Comparison of ENCODE assay signal across 18 mouse cellular contexts in genomic region chr6:54265384-54265783, GRCm38 (mm10).
DNase-seq lines count a peak whose midpoint lies in the region; TF ChIP-seq lines count a peak whose summit lies in the region.
"Had no signal": no experiment of that assay in that cellular context is flagged by ENCODE, and none has a peak within 500 bp of the region (broad histone marks: within the 10 kb centered on the region; RNA-seq: fewer than 3 reads in every experiment).

No protein-coding gene starts in this region.

- no peaks in the 10 kb centered on the region for H3K27me3 ChIP-seq in cerebellum, adult 2 months (ENCODE audit: control insufficient read depth, insufficient read depth, low read length)
- H3K27me3 ChIP-seq: embryonic facial prominence, embryonic 12.5 days; forebrain, embryonic 13.5 days; forebrain, embryonic 15.5 days had no signal

- WGBS in cerebellum, adult 2 months = 91% methylated on average over 6 of the region's 6 CpGs

- TF ChIP-seq CTCF in cerebellum, adult 2 months (IDR thresholded peaks at IDR 0.05; ENCODE audit: borderline replicate concordance, insufficient read depth, low read depth, low read length) = no peak
- TF ChIP-seq CTCF in layer of hippocampus, adult 2 months (conservative IDR thresholded peaks at IDR 0.05) = no peak

- H3K27ac ChIP-seq in cerebellum, adult 2 months (ENCODE audit: insufficient read depth, low read length) = 0 out of 2 replicates have a peak overlapping the region, but pooled peaks have one; percentile 7
- H3K27ac ChIP-seq in layer of hippocampus, adult 2 months = peak overlapping the region; percentile 72
- H3K27ac ChIP-seq: embryonic facial prominence, embryonic 10.5 days; embryonic facial prominence, embryonic 12.5 days; forebrain, embryonic 13.5 days; forebrain, embryonic 15.5 days had no signal

- TF ChIP-seq POLR2A in cerebellum, adult 2 months (IDR thresholded peaks at IDR 0.05; ENCODE audit: borderline replicate concordance, insufficient read depth, low read length) = no peak

- no peak overlapping the region for H3K4me3 ChIP-seq in cerebellum, adult 2 months (replicated peaks; ENCODE audit: insufficient read depth, low read depth, low read length)
- no peak overlapping the region for H3K4me3 ChIP-seq in layer of hippocampus, adult 2 months
- H3K4me3 ChIP-seq: embryonic facial prominence, embryonic 10.5 days; embryonic facial prominence, embryonic 12.5 days; forebrain, embryonic 13.5 days; forebrain, embryonic 15.5 days had no signal

- DNase-seq in cerebellum, adult 2 months = no peak
- DNase-seq in cerebellum, postnatal 36 days = no peak
- no peak for DNase-seq in layer of hippocampus, adult 2 months (ENCODE audit: low spot score in 2 of 2)
- DNase-seq in layer of hippocampus, adult 9-10 months (ENCODE audit: low spot score) = no peak
- peak; percentile 56 for DNase-seq in brain, adult 2 months (ENCODE audit: low read depth, low spot score)
- DNase-seq: adrenal gland, adult 2 months; adrenal gland, postnatal 10 days; adrenal gland, postnatal 25 days; B cell, adult 2 months; cerebellum, adult 11-12 months; cerebellum, adult 8-10 months; cerebellum, adult 9-11 months; cerebellum, postnatal 14 days; forebrain, postnatal 0 days had no signal

- H3K4me1 ChIP-seq in cerebellum, adult 2 months (ENCODE audit: control insufficient read depth, insufficient read depth, low read length) = peaks cover 12% of the 10 kb centered on the region; the same call in 1 of the 2 replicates
- H3K4me1 ChIP-seq: embryonic facial prominence, embryonic 12.5 days; forebrain, embryonic 13.5 days; forebrain, embryonic 15.5 days had no signal
